Mouse (Mus musculus) megakaryocyte, embryonic 14.5 days (primary cell): ENCODE measurements at regions not wholly inside any gene's neighbourhood (a gene's known extent, or its start where the extent isn't known, plus 50 kb on each side); places are given as distances from the start of the nearest gene placed in this dataset.

Experiments
- H3K27me3 ChIP-seq: replicated peaks from 2 replicates; pipeline ENCODE3; 2012; ENCODE audit warnings: inconsistent platforms
- H3K36me3 ChIP-seq: replicated peaks from 2 replicates; pipeline ENCODE3; 2012; ENCODE audit warnings: low read length, inconsistent platforms, mixed read lengths
- H3K4me1 ChIP-seq: 2 replicates; pipeline ENCODE4 v1.6.1; 2012; ENCODE audit warnings: inconsistent platforms
- H3K4me3 ChIP-seq: replicated peaks from 2 replicates; pipeline ENCODE3; 2012; ENCODE audit warnings: moderate library complexity, mild to moderate bottlenecking, inconsistent platforms
- H3K9me3 ChIP-seq: 2 replicates; pipeline ENCODE4 v1.6.1; 2012; ENCODE audit warnings: inconsistent platforms
- FLI1 ChIP-seq: IDR thresholded peaks from 2 replicates; pipeline ENCODE4 v1.6.1; 2012; ENCODE audit warnings: low read length, inconsistent platforms, mixed read lengths
- GATA1 ChIP-seq: IDR thresholded peaks from 3 replicates; pipeline ENCODE4 v1.6.1; 2012; ENCODE audit warnings: mixed read lengths, low read length, inconsistent platforms, borderline replicate concordance

GRCm38 (mm10) chr3:131017899-131018298 is 92.4 kb upstream of the Lef1 start:
- TF ChIP-seq FLI1 (no peak), GATA1 (no peak)
- H3K4me3 ChIP-seq, result no peak overlapping the region

GRCm38 (mm10) chr3:131016104-131016503 is 94.2 kb upstream of the Lef1 start:
- Histone ChIP-seq H3K9me3 (no peaks in the 10 kb centered on the region), H3K4me3 (no peak overlapping the region), H3K4me1 (peaks cover 30% of the 10 kb centered on the region), H3K27me3 (peaks cover 3% of the 10 kb centered on the region), H3K36me3 (no peaks in the 10 kb centered on the region)
- TF ChIP-seq FLI1 (no peak), GATA1 (no peak)

More at GRCm38 (mm10) chr3:131017899-131018298, 92.4 kb upstream of the Lef1 start:
- H3K36me3 ChIP-seq, result no peaks in the 10 kb centered on the region
- H3K4me1 ChIP-seq, result peaks cover 30% of the 10 kb centered on the region
- no peaks in the 10 kb centered on the region for H3K9me3 ChIP-seq
- H3K27me3 ChIP-seq, result peaks cover 3% of the 10 kb centered on the region

- TF ChIP-seq FLI1 (no peak), GATA1 (no peak)
- H3K27me3 ChIP-seq, result no peaks in the 10 kb centered on the region
- no peak overlapping the region for H3K4me3 ChIP-seq
- no peaks in the 10 kb centered on the region for H3K9me3 ChIP-seq
- no peaks in the 10 kb centered on the region for H3K36me3 ChIP-seq
- H3K4me1 ChIP-seq, result peaks cover 15% of the 10 kb centered on the region
Measured at GRCm38 (mm10) chr3:131014092-131014716, 96.1 kb upstream of the Lef1 start.

- Histone ChIP-seq H3K9me3 (no peaks in the 10 kb centered on the region), H3K27me3 (peaks cover 7% of the 10 kb centered on the region)
- TF ChIP-seq GATA1 (no peak), FLI1 (no peak)
Measured at GRCm38 (mm10) chr3:131000701-131001100, 109.6 kb upstream of the Lef1 start.

GRCm38 (mm10) chr3:131000252-131000651 is 110.0 kb upstream of the Lef1 start:
- H3K36me3 ChIP-seq, result no peaks in the 10 kb centered on the region
- peaks cover 7% of the 10 kb centered on the region for H3K27me3 ChIP-seq
- no peaks in the 10 kb centered on the region for H3K9me3 ChIP-seq
- H3K4me3 ChIP-seq, result no peak overlapping the region
- TF ChIP-seq FLI1, result no peak
- no peak for TF ChIP-seq GATA1
- no peaks in the 10 kb centered on the region for H3K4me1 ChIP-seq

More at GRCm38 (mm10) chr3:131000701-131001100, 109.6 kb upstream of the Lef1 start:
- no peak overlapping the region for H3K4me3 ChIP-seq
- no peaks in the 10 kb centered on the region for H3K4me1 ChIP-seq
- H3K36me3 ChIP-seq, result no peaks in the 10 kb centered on the region

- no peak for TF ChIP-seq GATA1
- no peak for TF ChIP-seq FLI1
- H3K9me3 ChIP-seq, result no peaks in the 10 kb centered on the region
- no peaks in the 10 kb centered on the region for H3K36me3 ChIP-seq
- H3K4me3 ChIP-seq, result no peak overlapping the region
- peaks cover 7% of the 10 kb centered on the region for H3K27me3 ChIP-seq
- H3K4me1 ChIP-seq, result no peaks in the 10 kb centered on the region
Measured at GRCm38 (mm10) chr3:130999818-131000217, 110.5 kb upstream of the Lef1 start.

GRCm38 (mm10) chr3:130998433-130998832 is 111.8 kb upstream of the Lef1 start:
- H3K4me3 ChIP-seq, result no peak overlapping the region
- H3K36me3 ChIP-seq, result no peaks in the 10 kb centered on the region
- H3K27me3 ChIP-seq, result peaks cover 3% of the 10 kb centered on the region
- no peaks in the 10 kb centered on the region for H3K9me3 ChIP-seq
- H3K4me1 ChIP-seq, result no peaks in the 10 kb centered on the region
- TF ChIP-seq FLI1, result no peak
- TF ChIP-seq GATA1, result no peak

GRCm38 (mm10) chr3:130996786-130997185 is 113.5 kb upstream of the Lef1 start:
- Histone ChIP-seq H3K9me3 (no peaks in the 10 kb centered on the region), H3K4me1 (no peaks in the 10 kb centered on the region), H3K27me3 (peaks cover 3% of the 10 kb centered on the region), H3K36me3 (no peaks in the 10 kb centered on the region), H3K4me3 (no peak overlapping the region)
- TF ChIP-seq GATA1, result no peak
- TF ChIP-seq FLI1, result no peak

GRCm38 (mm10) chr3:130991971-130992370 is 118.3 kb upstream of the Lef1 start:
- Histone ChIP-seq H3K36me3 (no peaks in the 10 kb centered on the region), H3K27me3 (peaks cover 5% of the 10 kb centered on the region), H3K4me3 (no peak overlapping the region), H3K9me3 (peaks cover 15% of the 10 kb centered on the region), H3K4me1 (no peaks in the 10 kb centered on the region)
- TF ChIP-seq FLI1, result no peak
- no peak for TF ChIP-seq GATA1

- no peak overlapping the region for H3K4me3 ChIP-seq
- H3K4me1 ChIP-seq, result no peaks in the 10 kb centered on the region
- no peaks in the 10 kb centered on the region for H3K36me3 ChIP-seq
- H3K27me3 ChIP-seq, result peaks cover 17% of the 10 kb centered on the region
- H3K9me3 ChIP-seq, result peaks cover 26% of the 10 kb centered on the region
- TF ChIP-seq GATA1, result no peak
- no peak for TF ChIP-seq FLI1
Measured at GRCm38 (mm10) chr3:130986708-130987107, 123.6 kb upstream of the Lef1 start.
